Mouse (Mus musculus) neural tube, embryonic 10.5 days (tissue): ENCODE measurements around the gene Dnaja2.

ENCODE experiments used
- DNase-seq: peaks from one replicate; pipeline ENCODE4 v3.0.0-alpha.2; 2017; ENCODE audit warnings: low spot score; ENCODE audit errors: extremely low spot score

Dnaja2 gene

DNA sequence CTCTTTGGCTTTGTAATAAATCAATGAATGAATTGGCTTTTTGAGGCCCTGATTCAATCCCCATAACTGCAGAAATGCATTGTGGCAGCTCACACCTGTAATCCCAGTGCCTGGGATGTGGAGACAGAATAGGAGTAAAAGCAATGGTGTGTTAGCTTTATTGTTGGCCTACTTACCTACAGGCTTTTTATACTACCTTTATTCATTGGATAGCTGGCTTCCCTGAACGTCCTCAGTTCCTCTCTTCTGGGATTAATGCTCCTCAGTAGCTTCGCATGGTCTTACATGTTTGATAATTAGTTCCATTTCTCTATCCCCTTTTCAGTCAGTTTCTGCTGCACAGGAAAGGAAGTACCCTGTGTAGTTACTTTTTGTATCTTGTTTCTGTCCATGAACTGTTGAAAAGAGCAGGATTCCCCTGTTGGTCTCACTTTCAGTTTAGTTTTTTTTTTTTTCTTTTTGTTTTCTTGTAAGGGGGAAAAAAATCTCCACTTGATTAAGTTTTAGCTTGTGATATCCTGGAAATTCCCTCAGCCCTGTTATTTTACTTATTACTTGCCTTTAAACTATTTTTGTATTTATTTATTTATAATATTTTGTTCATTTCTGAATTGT, 1.9 kb upstream of the Dnaja2 start:
- DNase-seq = no peak

- DNase-seq = peak; percentile 19
Observed at GRCm38 (mm10) chr8:85554391-85555180, 558 bp downstream of the Dnaja2 start.

DNA sequence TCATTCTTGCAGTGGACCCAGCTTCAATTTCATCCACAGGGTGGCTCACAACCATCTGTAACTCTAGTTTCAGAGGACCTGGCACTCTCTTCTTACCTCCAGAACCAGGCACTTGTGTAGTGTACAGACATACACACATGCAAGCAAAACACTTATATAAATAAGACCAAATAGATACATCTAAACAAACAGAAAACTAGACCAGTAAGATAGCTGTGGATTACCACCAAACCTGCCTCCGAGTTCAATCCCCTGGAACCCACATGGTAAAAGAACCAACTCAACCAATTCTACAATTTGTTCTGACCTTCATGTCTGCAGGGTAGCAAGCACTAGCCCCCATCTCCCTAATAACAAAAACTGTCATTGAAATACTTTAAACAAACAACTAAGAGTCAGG, 3.2 kb downstream of the Dnaja2 start:
- no peak for DNase-seq

DNA sequence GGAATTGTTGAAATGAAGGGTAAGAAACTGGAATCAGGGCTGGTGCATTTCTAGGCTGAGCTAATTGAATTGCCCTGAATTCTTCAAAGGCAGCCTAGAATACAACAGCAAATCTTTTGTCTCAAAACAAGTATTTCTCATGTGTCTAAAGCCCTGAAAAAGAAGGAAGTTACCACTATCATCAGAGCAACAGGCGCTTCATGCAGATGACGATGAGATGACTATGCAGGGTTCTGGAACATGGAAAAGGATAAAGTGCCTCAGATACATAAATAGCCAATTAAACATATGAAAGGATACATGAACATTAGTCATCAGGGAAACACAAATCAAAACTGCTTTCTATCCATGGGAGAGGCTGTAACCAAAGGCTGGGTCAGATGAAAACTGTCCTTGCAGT, 18.8 kb downstream of the Dnaja2 start:
- DNase-seq = no peak

- DNase-seq = no peak
Observed at GRCm38 (mm10) chr8:85534163-85534562, 21.0 kb downstream of the Dnaja2 start.

GRCm38 (mm10) chr8:85533434-85533833, 21.7 kb downstream of the Dnaja2 start:
- DNase-seq = no peak

GRCm38 (mm10) chr8:85532843-85533242, 22.3 kb downstream of the Dnaja2 start:
- DNase-seq = no peak

DNA sequence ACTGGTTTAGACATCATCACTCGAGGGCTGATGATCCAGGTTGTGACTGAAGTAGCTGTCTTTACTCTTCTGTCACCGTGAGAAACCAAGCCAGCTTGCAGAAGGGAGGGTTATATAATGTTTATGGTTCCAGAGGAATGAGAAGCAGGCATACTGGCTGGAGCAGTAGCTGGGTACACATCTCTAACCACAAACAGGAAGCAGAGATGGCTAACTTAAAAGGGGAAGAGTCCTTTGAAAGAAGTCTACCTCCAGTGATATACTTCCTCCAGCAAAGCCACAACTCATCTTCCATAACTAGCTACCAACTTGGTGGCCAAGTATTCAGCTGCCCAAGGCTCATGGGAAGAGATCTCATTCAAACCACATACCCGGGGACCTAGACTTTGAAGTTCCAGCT, 23.7 kb downstream of the Dnaja2 start:
- no peak for DNase-seq

DNA sequence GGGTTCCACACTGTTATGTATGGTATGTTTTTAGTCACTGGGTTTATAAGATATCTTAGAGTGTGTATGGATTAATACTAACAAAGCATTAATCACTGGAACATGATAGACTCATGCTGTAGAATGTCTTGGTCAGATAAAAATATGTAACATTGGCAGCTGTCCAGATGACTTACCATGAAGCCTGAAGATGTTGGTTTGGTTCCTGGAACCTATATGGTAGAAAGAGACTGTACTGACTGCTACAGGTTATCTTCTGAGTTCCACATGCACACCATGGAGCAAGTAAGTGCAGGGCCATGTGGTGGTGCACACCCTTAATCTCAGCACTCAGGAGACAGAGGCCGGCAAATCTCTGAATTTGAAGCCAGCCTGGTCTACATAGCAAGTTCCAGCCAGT, 24.4 kb downstream of the Dnaja2 start:
- DNase-seq = no peak

- no peak for DNase-seq
Observed at GRCm38 (mm10) chr8:85528959-85529358, 26.2 kb downstream of the Dnaja2 start.

- peak; percentile 46 for DNase-seq
Observed at GRCm38 (mm10) chr8:85526105-85526504, 29.0 kb downstream of the Dnaja2 start.

GRCm38 (mm10) chr8:85524086-85524485, 31.1 kb downstream of the Dnaja2 start:
- DNase-seq = no peak

- no peak for DNase-seq
Observed at GRCm38 (mm10) chr8:85521332-85521731, 33.8 kb downstream of the Dnaja2 start.

DNA sequence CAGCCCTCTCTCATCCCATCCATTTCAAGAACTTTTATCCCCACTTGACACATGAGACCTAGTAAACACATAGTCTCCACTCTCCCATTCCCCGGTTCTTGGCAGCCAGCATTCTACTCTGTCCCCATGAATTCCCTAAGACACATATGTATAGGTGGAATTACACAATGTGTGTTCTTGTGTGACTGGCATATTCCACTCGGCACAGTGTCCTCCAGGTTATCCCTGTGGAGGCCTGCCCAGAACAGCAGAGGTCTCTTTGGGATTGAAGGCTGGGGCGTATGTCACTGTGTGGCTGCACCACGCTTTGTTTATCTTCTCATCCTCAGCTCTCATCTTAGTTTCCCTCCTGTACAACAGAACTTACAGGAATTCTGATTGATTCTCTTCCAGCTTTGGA, 34.6 kb downstream of the Dnaja2 start:
- no peak for DNase-seq

DNA sequence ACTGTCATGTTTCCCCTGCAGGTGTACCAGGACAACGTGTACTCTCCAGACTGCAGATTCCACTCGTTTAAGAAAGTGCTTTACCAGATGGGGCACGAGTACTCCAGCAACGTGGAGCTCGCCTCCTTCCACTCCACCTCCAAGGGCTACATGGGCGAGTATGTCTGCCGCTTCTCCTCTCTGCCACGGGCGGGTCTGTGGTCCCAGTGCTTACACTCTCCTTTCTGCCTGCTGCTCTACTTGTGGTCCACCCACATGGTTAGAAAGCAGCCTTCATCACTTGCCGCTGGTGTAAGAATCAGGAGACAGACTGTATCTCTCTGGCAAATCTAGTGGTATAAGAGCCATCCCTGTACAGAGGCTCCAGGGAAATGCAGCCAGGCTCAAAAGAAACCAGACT, 37.2 kb downstream of the Dnaja2 start:
- DNase-seq = no peak

DNA sequence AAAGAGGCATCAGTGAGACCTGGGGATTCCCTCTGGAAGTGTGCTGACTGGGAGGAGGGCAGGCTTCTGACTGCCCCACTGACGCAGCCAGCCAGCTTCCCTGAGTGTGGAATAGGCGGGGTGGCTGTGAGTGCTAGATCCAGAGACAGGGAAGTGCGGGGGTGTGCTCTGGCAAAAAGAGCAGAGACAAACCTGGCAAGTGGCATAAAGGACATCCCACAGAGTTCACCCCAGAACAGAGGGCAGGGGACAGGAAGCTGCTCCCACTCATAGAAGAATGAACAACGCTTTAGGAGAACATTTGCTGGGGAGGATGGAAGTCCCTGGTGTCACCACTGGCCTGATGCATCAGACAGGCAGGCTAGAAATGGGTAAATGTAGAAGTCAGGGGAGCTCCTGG, 37.8 kb downstream of the Dnaja2 start:
- no peak for DNase-seq

- DNase-seq = no peak
Observed at GRCm38 (mm10) chr8:85515391-85515790, 39.8 kb downstream of the Dnaja2 start.

DNA sequence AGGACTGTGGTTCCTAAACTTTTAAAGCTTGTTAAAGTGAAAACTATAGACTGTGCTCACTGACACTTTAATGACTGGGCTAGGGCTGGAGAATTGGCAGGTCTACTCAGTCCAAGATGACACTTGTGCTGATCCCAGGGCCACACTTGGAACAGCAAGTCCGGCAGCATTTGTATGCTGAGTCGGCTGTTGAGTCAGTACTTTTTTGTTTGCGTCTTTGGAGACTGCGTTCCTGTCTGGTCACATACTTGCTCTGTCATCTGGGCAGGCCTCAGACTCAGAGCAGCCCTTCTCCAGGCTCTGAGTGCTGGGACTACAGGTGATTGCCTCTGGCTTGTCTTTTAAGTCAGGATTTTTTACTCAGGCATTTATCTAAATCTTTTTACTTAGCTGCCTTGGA, 41.9 kb downstream of the Dnaja2 start:
- no peak for DNase-seq

GRCm38 (mm10) chr8:85512234-85512633, 42.9 kb downstream of the Dnaja2 start:
- no peak for DNase-seq

GRCm38 (mm10) chr8:85508661-85509060, 46.5 kb downstream of the Dnaja2 start:
- DNase-seq = no peak

DNA sequence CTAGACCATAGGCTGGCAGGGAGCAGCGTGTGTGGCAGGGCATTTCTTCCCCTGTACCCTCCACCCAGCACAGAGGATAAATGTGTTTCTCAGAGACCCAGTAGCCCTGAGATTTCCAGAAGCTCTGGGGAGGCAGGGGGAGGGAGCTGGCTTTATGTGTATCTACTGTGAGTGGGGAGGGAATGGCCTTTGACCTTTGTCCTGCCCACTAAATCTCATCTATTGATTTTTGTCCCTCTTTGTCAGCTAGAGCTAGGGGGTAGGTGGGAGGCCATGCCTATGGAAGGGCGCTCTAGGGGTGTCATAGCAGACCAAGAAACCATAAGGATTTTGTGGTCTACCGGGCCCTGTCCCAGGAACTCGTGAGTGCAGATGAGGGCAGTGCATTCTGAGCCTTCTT, 48.5 kb downstream of the Dnaja2 start:
- no peak for DNase-seq

- no peak for DNase-seq
Observed at GRCm38 (mm10) chr8:85504704-85505103, 50.4 kb downstream of the Dnaja2 start.

- no peak for DNase-seq
Observed at GRCm38 (mm10) chr8:85503065-85503464, 52.1 kb downstream of the Dnaja2 start.
